Mouse (Mus musculus) kidney, adult 8-10 months (tissue): ENCODE measurements at regions not wholly inside any gene's neighbourhood (a gene's known extent, or its start where the extent isn't known, plus 50 kb on each side); places are given as distances from the start of the nearest gene placed in this dataset.

Source experiments
- DNase-seq, 2 experiments: peaks; one replicate each; pipeline ENCODE4 v3.0.0; 2022

DNA sequence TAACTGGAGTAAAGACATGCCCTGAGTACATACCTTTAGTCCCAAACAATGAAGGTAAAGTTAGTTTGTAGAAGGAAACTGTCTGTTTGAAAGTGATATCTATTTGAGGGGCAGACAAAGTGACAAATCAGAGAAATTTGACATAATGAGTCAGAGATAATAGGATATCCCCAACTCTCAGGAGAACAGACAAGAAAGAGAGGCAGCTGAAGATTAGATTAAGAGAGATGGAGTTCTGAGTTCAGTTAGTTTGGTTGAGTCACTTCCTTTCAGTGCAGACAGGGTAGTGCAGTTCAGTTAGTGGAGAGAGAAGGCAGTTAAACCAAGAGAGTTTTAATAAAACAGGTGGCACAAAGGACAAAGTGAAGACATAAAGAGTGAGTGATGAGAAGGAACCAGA is 477.4 kb upstream of the Diaph2 start:
- DNase-seq, result no peak

GRCm38 (mm10) chrX:129303987-129304386 is 445.6 kb upstream of the Diaph2 start:
- peak; percentile 0 to 2 for DNase-seq

- no peak for DNase-seq
Measured at GRCm38 (mm10) chrX:129309380-129309779, 440.2 kb upstream of the Diaph2 start.

DNA sequence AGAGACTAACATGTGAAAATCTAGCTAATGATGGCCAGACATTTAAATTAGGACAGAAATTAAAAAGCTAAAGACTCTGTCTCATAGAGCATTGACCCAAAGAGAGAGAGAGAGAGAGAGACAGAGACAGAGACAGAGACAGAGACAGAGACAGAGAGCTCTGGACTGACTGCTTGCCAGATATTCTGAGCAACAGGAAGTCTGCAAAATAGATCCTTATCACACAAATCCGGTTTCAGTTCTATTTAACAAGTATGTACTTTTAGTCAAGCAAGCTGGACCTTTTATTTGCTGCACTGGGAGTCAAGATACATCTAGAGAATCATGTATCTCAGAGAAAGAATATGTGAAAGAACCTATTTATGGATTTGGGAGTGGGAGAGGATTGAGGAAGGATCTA is 420.1 kb upstream of the Diaph2 start:
- no peak for DNase-seq

- no peak for DNase-seq
Measured at GRCm38 (mm10) chrX:129332810-129333209, 416.7 kb upstream of the Diaph2 start.
